Mouse (Mus musculus): ENCODE data around the gene Cdc73. TPM values are rescaled to one million over a fixed set of nuclear protein-coding genes. Genes with fewer than 3 reads are reported as not detected.
"Not testable (repeated sequence)": the region's sequence is repeated elsewhere in the genome, so short reads cannot be mapped to it uniquely, and the experiment has no call there.

The Cdc73 gene
- total RNA-seq, 1 experiment from 2014 or later, result 27.0 TPM

DNA sequence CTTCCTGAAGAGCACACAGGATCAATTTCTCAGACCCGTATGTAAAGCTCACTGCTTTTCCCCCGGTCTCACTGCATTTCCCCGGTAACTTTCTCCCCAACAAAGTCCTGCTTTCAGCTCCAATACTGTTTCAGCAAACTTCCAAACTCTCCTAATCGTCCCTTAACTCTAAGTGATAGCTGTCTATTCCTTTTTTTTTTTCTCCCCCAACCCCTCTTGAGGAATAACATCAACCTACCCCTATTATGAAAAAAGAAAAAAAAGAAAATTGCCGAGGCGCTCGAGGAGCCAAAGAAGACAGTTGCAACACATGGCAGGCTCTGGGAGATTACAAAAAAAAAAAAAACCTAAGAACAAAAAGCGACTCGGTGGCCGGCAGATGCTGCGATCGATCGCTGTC is 957 bp downstream of the Cdc73 start:
- ATAC-seq (replicated peaks; ENCODE audit: insufficient number of reproducible peaks, low FRiP score, low TSS enrichment, poor library complexity, severe bottlenecking), result no peak

DNA sequence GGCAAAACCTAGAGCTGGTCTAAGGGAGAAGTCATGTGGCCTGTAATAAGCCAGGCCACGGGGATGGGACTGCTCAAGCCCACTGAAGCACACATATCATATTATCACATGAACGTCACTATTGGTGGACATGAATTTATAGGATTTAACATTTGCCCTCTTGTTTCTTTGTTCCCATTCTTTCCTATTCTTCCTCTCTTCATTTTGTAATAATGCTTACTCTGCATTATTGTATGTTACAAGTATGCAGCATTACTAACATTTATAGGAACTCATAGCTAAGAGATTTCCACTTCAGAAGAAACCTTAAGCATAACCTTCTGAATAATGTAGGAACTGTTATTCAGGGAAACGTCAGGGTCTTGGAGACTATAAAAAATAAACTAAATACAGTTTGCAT is 17.8 kb downstream of the Cdc73 start:
- ATAC-seq (replicated peaks; ENCODE audit: insufficient number of reproducible peaks, low FRiP score, low TSS enrichment, poor library complexity, severe bottlenecking), result no peak

DNA sequence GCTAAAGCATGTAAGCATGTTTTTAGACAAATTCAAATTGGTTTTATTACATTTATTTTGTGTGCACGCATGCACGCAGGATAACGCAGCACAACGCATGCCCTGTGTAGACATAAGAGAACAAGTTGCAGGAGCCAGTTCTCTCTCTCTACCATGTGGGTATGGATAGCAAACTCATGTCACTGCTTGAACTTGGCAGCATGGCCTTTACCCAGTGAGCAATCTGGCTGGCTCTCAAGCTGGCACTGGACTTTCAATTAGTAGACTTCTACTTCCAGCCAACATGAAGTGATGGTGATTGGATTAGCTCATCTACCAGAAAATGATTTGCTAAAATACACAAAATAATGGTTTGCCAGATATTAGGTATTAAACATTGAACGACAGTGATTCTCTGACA is 21.6 kb downstream of the Cdc73 start:
- no peak for ATAC-seq (replicated peaks; ENCODE audit: insufficient number of reproducible peaks, low FRiP score, low TSS enrichment, poor library complexity, severe bottlenecking)

DNA sequence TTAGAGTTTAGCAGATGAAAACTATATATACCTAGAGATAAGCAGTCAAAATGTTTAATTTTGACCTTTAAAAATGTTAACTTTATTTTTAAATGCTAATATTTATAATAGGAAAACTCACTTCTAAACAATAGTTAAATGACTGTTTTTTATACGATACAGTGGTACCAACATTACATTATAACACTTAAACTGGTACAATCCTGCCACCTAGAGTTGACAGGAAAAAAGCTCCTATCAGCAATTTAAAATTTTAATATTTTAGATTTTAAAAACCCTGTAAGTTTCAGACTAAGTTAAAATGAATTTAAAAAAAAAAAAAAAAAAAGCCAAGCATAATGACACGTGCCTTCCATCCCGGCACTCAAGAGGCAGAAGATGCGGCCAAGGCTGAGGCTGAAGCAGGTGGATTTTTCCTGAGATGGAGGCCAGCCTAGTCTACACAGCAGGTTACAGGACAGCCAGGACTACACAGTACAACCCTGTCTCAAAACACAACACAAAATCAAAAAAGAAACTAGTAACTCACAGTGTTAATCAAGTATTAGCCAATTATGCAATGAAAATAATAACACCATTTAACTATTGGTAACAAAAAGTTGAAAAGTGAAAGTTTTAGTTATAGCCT is 26.8 kb downstream of the Cdc73 start:
- no peak for ATAC-seq (replicated peaks; ENCODE audit: insufficient number of reproducible peaks, low FRiP score, low TSS enrichment, poor library complexity, severe bottlenecking)

DNA sequence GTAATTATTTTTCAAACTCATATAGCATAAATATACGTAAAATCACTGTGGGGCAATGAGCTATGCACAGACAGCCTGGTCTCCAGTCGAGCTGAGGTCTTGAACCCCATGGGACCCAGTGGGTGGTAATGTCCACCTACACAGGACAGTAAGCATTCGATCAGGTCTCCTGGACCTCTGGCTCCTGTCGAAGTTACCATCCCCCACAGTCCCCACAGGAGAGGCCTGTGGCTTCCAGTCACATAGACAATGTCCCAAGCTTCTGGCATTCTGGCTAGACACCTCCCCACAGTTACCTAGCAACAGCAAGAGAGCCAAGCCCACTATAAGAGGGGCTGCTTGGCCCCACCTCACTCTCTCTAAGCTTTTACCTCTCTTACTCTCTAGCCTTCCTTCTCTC is 37.9 kb downstream of the Cdc73 start:
- ATAC-seq (replicated peaks; ENCODE audit: insufficient number of reproducible peaks, low FRiP score, low TSS enrichment, poor library complexity, severe bottlenecking), result not testable (repeated sequence)

DNA sequence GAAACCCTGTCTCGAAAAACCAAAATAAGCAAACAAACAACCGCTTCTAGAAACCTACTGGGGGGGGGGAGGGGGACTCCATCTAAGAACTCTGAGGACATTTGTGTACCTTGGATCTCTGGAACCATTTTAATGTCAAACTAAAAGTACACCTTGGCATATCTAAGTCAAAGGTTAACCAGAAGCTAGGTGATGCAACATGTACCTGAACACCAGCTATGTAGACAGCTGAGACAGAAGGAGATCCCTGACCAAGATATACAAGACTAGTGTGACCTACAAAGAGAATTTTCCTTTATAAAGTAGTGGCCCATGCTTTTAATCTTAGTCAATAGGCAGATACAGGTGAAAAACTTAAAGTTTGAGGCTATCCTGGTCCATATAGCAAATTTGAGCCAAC is 39.5 kb downstream of the Cdc73 start:
- no peak for ATAC-seq (replicated peaks; ENCODE audit: insufficient number of reproducible peaks, low FRiP score, low TSS enrichment, poor library complexity, severe bottlenecking)

DNA sequence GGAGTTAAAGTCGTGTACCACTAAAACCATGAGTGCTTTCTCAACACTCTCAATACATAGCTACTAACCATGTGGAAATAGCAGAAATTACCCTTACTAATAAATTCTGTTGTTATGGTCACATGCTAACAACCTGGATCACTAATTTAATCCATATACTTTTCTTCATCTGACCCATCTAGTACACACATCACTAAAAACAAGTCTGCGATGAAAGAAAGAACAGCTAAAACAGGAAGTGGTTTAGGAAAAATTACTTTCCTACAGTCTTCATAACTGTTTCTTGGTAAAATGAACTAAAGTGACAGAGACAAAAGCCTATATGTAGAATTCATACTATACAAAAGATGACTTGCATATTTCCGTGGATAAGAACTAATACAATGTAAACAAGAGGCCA is 49.0 kb downstream of the Cdc73 start:
- ATAC-seq (replicated peaks; ENCODE audit: insufficient number of reproducible peaks, low FRiP score, low TSS enrichment, poor library complexity, severe bottlenecking), result no peak

DNA sequence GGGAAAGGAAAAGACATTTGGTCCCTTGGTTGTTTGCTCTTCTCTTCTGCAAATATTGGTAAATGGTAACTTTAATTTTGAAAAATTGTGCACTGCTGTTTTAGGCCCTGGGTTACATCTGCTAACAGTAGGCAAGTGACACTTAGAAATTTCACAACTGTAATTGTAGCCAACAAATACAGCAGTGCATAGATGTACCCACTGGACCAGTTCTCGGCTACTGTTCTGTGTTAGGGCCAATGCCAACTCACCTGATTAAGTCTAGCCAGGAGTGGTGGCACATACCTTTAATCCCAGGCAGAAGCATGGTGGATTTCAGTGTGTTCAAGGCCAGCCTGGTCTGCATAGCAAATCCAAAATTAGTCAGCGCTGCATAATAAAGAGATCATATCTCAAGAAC is 52.4 kb downstream of the Cdc73 start:
- ATAC-seq (replicated peaks; ENCODE audit: insufficient number of reproducible peaks, low FRiP score, low TSS enrichment, poor library complexity, severe bottlenecking), result no peak

DNA sequence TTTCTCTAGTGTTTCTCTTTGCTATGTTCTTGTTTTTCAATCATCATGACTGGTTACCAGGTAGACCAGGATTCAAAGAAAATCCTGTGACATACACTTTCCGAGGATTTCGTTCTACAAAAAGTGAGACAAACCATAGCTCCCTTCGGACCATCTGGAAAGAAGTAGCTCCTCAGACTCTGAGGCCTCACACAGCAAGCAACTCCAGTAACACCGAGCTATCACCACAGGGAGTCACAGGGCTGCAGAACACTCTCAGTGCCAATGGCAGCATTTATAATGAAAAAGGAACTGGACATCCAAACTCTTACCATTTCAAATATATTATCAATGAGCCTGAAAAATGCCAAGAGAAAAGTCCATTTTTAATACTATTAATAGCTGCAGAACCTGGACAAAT is 56.5 kb downstream of the Cdc73 start:
- no peak for ATAC-seq (replicated peaks; ENCODE audit: insufficient number of reproducible peaks, low FRiP score, low TSS enrichment, poor library complexity, severe bottlenecking)

DNA sequence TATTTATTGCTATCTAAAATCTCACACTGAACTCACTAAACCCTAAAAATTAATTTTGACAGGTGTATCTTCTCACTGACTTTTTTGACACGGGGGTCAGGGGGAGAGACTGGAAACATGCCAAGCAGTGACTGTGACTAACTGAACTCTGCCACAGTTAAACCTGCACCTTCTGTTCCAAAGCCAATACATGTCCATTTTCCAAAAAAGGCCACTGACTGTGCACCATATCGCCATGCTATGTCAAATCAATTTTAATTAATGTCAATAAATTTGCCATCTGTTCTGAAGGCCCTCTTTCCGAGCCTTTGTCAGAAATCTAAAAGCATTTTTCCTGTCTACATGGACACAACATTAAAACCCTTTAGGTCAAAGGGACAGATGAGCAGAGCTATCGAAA is 57.3 kb downstream of the Cdc73 start:
- ATAC-seq (replicated peaks; ENCODE audit: insufficient number of reproducible peaks, low FRiP score, low TSS enrichment, poor library complexity, severe bottlenecking), result no peak

DNA sequence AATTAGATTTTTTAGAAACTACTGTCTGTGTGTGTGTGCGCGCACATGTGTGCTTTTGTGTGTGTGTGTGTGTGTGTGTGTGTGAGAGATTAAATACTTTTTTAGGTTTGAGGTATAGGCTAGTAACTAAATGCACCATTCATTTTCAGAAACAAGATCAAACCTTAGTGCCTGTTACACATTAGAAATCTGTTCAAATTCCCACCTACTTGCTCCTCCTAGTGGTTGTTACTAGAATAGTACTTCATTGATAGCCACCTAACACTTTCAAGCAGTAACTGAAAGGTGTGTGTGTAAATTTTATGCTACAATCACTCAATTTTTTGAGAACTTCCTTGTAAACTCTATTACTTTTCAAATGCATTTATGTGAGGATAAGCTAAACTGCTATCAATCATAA is 58.5 kb downstream of the Cdc73 start:
- no peak for ATAC-seq (replicated peaks; ENCODE audit: insufficient number of reproducible peaks, low FRiP score, low TSS enrichment, poor library complexity, severe bottlenecking)

DNA sequence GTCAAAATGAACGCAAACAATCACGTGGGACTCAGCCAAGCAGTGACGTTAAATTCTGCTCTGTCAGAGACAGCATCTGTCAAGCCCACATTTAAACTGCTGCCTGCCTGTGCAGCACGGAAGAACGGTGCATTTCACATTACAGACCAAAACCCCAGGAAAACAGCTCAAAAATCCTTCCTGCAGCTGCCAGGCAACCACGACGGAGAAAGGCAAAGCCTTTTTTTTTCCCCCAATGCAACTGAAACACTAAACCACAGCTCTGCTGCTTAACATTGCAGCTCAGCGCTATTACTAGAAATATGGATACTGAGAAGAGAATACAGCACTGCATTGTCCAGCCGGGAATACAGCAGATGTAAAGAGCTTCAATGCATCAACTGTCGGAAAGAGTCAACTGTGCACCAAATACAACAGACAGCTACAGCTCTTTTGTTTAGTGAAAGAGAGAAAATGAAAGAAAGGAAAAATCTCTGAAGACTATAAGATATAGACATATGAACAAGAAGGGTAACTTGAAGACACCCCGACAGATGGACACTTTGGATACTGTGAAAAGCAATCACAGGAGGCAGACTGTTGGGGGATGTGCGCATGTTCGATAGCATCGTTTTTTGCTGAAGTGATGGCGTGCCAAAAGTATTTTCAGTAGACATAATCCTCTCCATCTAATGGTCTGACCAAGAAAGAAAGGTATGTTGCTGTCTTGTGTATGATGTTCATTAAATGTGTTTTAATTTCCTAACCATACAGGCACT is 61.9 kb downstream of the Cdc73 start, which contains the start of gene B3galt2:
TSS of gene B3galt2 (plus strand) at position 15 of the 758 bp plus-strand sequence.
- ATAC-seq (replicated peaks; ENCODE audit: insufficient number of reproducible peaks, low FRiP score, low TSS enrichment, poor library complexity, severe bottlenecking), result no peak

DNA sequence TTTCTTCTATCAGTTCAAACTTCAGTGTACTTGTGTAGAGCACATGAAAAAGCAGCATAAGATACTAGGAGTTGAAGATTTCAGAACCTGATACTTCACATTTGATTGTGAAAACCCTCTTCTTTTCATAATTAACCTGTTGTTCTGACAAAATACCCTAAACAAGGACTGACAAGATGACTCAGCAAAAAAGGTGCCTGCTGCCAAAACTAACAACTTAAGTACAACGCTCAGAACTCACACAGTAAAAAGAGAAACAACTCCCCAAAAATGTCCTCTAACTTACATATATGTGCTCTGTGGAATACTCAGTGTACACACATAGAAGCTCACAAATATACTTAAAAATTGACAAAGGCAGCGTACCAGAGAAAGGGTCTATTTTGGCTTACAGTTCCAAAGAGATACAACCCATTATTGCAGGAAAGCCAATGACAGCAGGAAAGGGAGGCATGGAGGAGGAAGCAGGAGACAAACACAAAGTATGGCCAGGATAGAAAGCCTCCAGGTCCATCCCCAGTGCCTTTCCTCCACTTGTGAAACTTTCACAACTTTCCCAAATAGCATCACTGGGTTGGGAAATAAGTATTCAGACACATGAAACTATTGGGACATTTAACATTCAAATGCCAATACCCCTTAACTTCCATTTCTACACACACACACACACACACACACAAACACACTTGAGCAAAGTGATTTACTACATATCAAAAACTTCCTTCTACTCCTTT is 69.7 kb downstream of the Cdc73 start:
- no peak for ATAC-seq (replicated peaks; ENCODE audit: insufficient number of reproducible peaks, low FRiP score, low TSS enrichment, poor library complexity, severe bottlenecking)

DNA sequence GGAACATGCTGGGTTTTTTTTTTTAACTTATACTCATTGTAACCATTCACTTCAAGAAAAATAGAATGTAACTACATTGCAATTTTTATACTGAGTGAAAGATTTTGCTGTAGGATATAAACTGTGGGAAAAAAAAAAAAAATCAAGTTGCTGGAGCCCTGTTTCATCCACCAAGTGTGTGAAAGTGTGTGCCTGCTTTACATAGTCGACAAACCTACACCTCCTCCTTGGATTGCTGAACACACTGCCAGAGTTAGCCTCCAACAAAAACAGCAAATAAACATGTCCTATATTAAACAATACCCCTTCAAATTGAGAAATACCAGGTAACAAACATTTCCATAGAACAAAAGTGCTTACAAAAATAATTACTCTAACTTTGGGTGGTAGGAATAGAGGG is 70.3 kb downstream of the Cdc73 start:
- ATAC-seq (replicated peaks; ENCODE audit: insufficient number of reproducible peaks, low FRiP score, low TSS enrichment, poor library complexity, severe bottlenecking), result no peak

DNA sequence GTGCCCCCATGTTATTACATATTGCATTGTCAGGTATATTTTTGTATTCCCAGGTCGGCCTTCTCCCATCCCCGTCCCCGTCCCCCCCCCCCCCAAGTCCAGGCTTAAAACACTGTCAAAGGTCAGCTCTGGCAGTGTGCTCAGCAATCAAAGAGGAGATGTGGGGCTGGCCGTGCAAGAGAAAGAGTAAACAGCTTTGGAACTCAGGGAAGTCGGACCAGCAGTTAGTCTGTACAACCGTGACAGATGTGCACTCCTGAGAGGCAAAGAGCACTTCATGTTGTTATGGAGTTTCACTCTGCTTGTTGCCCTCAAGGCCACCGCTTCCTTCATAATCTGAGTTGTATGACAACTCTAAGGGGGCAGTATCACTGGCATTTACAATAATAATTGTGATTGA is 71.4 kb downstream of the Cdc73 start:
- no peak for ATAC-seq (replicated peaks; ENCODE audit: insufficient number of reproducible peaks, low FRiP score, low TSS enrichment, poor library complexity, severe bottlenecking)

DNA sequence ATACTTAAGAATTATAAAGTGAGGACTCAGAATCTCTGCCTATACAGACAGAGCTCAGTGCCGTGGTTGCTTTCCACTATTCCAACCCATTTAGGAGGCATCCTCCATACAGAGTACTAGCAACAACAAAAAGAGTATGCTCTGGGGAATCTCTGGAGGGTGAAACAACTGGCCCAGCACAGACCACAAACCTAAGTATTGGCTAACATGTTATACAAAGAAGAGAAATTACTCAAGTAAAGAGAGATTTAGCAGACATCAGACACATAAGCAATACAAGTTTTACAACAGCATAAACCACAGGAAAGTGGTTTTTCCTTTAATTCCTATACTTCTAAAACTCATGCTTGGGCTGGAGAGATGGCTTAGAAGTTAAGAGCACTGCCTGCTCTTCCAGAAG is 80.1 kb downstream of the Cdc73 start:
- no peak for ATAC-seq (replicated peaks; ENCODE audit: insufficient number of reproducible peaks, low FRiP score, low TSS enrichment, poor library complexity, severe bottlenecking)

DNA sequence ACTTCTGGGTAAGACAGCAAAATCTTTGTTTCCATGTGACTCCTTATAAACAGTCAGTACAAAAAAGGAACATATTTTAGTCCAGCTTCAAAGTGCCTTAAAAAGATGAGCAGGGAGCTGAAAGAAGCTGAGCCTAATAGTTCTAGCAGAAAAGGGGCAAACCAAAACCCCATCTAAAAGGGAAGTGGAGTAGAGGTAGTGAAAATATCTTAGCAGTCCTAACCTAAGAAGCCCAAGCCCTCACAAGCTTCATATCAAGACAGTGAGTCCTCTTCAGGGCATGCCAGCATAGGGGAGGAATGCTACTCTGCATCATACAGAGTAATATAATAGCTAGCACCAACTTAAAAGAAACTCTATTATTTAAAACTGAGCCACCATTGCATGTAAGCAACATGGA is 80.8 kb downstream of the Cdc73 start:
- no peak for ATAC-seq (replicated peaks; ENCODE audit: insufficient number of reproducible peaks, low FRiP score, low TSS enrichment, poor library complexity, severe bottlenecking)

DNA sequence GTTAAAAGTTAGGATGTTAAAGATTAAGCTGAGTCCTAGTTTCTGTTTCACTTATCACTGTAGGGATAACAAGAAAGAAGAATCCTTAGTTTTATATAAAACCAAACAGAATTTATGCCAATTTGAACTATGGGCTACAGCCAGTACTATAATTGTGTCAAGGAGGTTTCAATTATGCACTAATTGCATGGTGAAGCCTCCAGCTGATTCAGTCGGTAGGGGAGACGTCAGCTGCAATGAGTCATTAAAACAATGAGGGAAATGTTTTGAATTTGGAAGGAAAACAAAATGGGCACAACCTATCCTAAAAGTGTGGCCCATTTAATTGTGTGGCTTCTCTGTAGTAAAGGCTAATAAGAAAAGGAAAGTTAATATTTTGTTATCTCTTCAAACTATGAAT is 82.9 kb downstream of the Cdc73 start:
- ATAC-seq (replicated peaks; ENCODE audit: insufficient number of reproducible peaks, low FRiP score, low TSS enrichment, poor library complexity, severe bottlenecking), result no peak

DNA sequence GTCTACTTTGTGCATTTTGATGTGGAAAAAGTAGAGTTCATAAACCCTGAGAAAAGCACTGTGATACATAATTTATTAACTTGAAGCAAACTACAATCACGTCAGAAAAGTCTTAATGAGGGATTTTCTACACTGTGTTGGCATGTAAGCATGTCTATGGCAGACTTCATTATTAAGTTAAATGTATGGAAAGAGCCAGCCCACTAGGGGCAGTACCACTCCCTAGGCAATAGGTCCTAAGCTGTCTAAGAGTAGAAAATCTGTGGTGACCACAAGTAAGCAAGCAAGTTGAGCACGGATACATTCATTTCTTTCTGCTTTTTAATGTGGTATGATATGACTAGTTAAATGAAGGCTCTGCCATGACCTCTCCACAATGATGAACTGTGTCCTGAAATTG is 89.8 kb downstream of the Cdc73 start:
- no peak for ATAC-seq (replicated peaks; ENCODE audit: insufficient number of reproducible peaks, low FRiP score, low TSS enrichment, poor library complexity, severe bottlenecking)

DNA sequence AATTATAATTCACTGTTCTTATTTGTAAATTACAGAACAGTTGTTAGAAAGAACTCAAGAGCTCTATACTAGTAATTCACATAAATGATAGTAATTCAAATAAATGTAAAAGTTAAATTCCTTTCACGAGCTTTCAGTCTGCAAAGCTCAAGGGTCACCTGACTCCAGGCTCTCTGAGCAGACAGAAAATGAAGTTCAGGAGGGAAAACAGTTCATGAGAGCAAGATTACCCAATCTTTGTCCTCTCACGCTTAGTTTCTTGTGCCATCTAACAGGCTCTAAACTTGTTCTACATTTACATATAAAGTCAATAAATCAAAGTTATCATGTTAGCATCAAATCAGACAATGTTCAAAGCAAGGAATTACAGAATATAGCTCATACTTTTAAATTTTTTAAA is 93.8 kb downstream of the Cdc73 start:
- ATAC-seq (replicated peaks; ENCODE audit: insufficient number of reproducible peaks, low FRiP score, low TSS enrichment, poor library complexity, severe bottlenecking), result no peak

Measured in monocyte, adult 5-6 weeks (primary cell).